In the genomic region with DNA sequence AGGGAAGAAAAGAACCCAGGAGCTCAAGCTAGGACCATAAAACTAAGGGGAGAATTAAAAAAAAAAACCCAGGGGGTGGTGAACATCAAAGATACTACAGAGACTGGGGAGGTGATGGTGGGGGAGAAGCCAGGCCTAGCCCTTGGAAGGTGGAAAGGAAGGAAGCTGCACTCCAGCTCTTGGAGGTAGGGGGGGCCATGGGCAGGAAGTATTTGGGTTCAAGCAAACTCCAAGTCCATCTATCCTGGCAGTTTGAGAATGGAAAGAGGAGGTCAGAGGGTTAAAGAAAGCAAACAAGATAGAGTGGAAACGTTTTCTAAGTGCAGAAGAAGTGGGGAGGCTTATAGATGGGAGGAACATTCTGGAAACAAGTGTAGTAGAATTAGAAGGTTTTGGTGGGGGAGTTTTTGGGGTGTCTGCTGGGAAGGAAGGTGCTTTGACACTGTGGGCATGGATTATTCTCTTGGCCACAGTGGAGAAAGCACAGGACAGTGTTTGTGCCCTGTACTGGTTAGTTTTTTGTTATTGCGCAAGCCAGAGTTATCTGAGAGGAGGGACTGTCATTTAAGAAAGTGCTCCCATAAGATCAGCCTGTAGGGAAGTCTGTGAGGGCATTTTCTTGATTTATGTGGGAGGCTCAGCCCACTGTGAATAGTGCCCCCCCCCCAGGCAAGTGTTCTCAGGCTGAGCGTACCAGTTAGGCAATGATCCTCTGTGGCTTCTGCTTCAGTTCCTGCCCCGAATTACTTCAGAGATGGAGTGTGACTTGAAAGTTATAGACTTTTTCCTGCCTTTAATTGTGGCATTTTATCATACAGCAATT, we compare ENCODE assay signal across 33 mouse cellular contexts. TPM values are rescaled to one million over a fixed set of nuclear protein-coding genes. Genes with fewer than 3 reads are reported as not detected.
DNase-seq lines count a peak whose midpoint lies in the region; ATAC-seq lines count a peak whose summit lies in the region.
"Had no signal": no experiment of that assay in that cellular context is flagged by ENCODE, and none has a peak within 500 bp of the region (broad histone marks: within the 10 kb centered on the region; RNA-seq: fewer than 3 reads in every experiment).

No protein-coding gene starts in this region.

- H3K4me3 ChIP-seq in heart, embryonic 16.5 days (ENCODE audit: low read length) = no peak overlapping the region
- no peak overlapping the region for H3K4me3 ChIP-seq in lung, embryonic 16.5 days (ENCODE audit: low read length)
- H3K4me3 ChIP-seq: forebrain, embryonic 15.5 days; limb, embryonic 12.5 days; liver, embryonic 12.5 days; neural tube, embryonic 15.5 days; stomach, embryonic 15.5 days had no signal

- no peak overlapping the region for H3K27ac ChIP-seq in heart, embryonic 16.5 days (ENCODE audit: low read length)
- peak overlapping the region; percentile 31 for H3K27ac ChIP-seq in lung, embryonic 16.5 days (ENCODE audit: low read length)
- H3K27ac ChIP-seq: forebrain, embryonic 15.5 days; hindbrain, postnatal 0 days; limb, embryonic 12.5 days; liver, embryonic 12.5 days; neural tube, embryonic 15.5 days; stomach, embryonic 15.5 days had no signal

- no peaks in the 10 kb centered on the region for H3K36me3 ChIP-seq in heart, embryonic 16.5 days (ENCODE audit: control insufficient read depth, insufficient read depth)
- no peaks in the 10 kb centered on the region for H3K36me3 ChIP-seq in lung, embryonic 16.5 days (ENCODE audit: control insufficient read depth, insufficient read depth, low read length)
- H3K36me3 ChIP-seq: forebrain, embryonic 15.5 days; limb, embryonic 12.5 days; liver, embryonic 12.5 days; neural tube, embryonic 15.5 days; stomach, embryonic 15.5 days had no signal

- 0 out of 2 replicates have a peak, but pooled peaks have one; percentile 49 for ATAC-seq in heart, embryonic 16.5 days (replicated peaks; ENCODE audit: extremely low read depth, insufficient read depth, low FRiP score)
- ATAC-seq in lung, embryonic 16.5 days (ENCODE audit: low read depth) = peak; percentile 65; the same call in 1 of the 2 replicates
- ATAC-seq: forebrain, embryonic 15.5 days; hindbrain, postnatal 0 days; intestine, embryonic 16.5 days; liver, embryonic 12.5 days had no signal

- intact Hi-C loops in heart, postnatal 25 days (cut with DNase I) = loop anchor here (5.0 to 10.0 kb wide), 2 partner anchors 68 to 345 kb away; a partner anchor contains a TSS

- 57% methylated on average over 4 of the region's 4 CpGs for WGBS in heart, embryonic 16.5 days
- WGBS in lung, embryonic 16.5 days = 23% methylated on average over 4 of the region's 4 CpGs

- no peaks in the 10 kb centered on the region for H3K4me1 ChIP-seq in heart, embryonic 16.5 days (ENCODE audit: control insufficient read depth, insufficient read depth, low read length)
- H3K4me1 ChIP-seq in lung, embryonic 16.5 days (replicated peaks; ENCODE audit: control insufficient read depth, insufficient read depth, low read length) = peaks cover 7% of the 10 kb centered on the region; the same call in 1 of the 2 replicates
- H3K4me1 ChIP-seq: forebrain, embryonic 15.5 days; limb, embryonic 12.5 days; neural tube, embryonic 15.5 days; stomach, embryonic 15.5 days had no signal

- H3K27me3 ChIP-seq in heart, embryonic 16.5 days (ENCODE audit: control insufficient read depth, insufficient read depth, low read length) = no peaks in the 10 kb centered on the region
- no peaks in the 10 kb centered on the region for H3K27me3 ChIP-seq in lung, embryonic 16.5 days (ENCODE audit: control insufficient read depth, insufficient read depth, low read depth, low read length)
- H3K27me3 ChIP-seq: forebrain, embryonic 15.5 days; limb, embryonic 12.5 days; neural tube, embryonic 15.5 days; stomach, embryonic 15.5 days had no signal

- H3K9ac ChIP-seq in heart, embryonic 16.5 days (ENCODE audit: low read length) = no peak overlapping the region
- H3K9ac ChIP-seq in lung, embryonic 16.5 days (ENCODE audit: low read length) = no peak overlapping the region
- H3K9ac ChIP-seq: forebrain, embryonic 15.5 days; limb, embryonic 12.5 days; liver, embryonic 12.5 days; neural tube, embryonic 15.5 days; stomach, embryonic 15.5 days had no signal

- DNase-seq in heart, adult 11 months = peak; percentile 87
- DNase-seq in heart, adult 9 months (ENCODE audit: low spot score in 2 of 2) = no peak
- no peak for DNase-seq in heart, postnatal 25 days (ENCODE audit: low spot score)
- no peak for DNase-seq in lung, postnatal 14 days
- no peak for DNase-seq in liver
- DNase-seq: adrenal gland, postnatal 25 days; cerebellum, adult 8-10 months; cerebellum, postnatal 36 days; kidney, postnatal 36 days; layer of hippocampus, postnatal 36 days; lung, adult 18-20 months; right cerebral cortex, adult 18-20 months; right cerebral cortex, postnatal 4 days; thymus, adult 2 months; thymus, postnatal 4 days had no signal

- H3K9me3 ChIP-seq in heart, embryonic 16.5 days (replicated peaks; ENCODE audit: control insufficient read depth, low read length) = no peaks in the 10 kb centered on the region
- no peaks in the 10 kb centered on the region for H3K9me3 ChIP-seq in lung, embryonic 16.5 days (ENCODE audit: control insufficient read depth, low read length)
- H3K9me3 ChIP-seq: forebrain, embryonic 15.5 days; limb, embryonic 12.5 days; liver, embryonic 12.5 days; neural tube, embryonic 15.5 days; stomach, embryonic 15.5 days had no signal

- no peak overlapping the region for H3K4me2 ChIP-seq in heart, embryonic 16.5 days (ENCODE audit: low read depth, low read length)
- H3K4me2 ChIP-seq in lung, embryonic 16.5 days (ENCODE audit: low read depth, low read length) = no peak overlapping the region
- H3K4me2 ChIP-seq: forebrain, embryonic 15.5 days; limb, embryonic 12.5 days; liver, embryonic 12.5 days; midbrain, embryonic 11.5 days; neural tube, embryonic 15.5 days; stomach, embryonic 15.5 days had no signal

RNA-seq across cellular contexts. Expression of a gene that starts 3.7 kb away (rescaled TPM):
- polyA plus RNA-seq in heart, embryonic 16.5 days (2015; fragmentation: Nextera tagmentation; extraction: Ambion mirVana) = not detected in 2 replicates
- total RNA-seq in heart, postnatal 25 days (2021) = not detected
- not detected in 2 replicates for polyA plus RNA-seq in lung, embryonic 16.5 days (2015; fragmentation: Nextera tagmentation; extraction: Ambion mirVana)
- total RNA-seq: adrenal gland, postnatal 25 days; ES-E14; gastrocnemius, adult 8-10 months; heart, adult 8-10 months; hindbrain, postnatal 0 days; layer of hippocampus, adult 8-10 months; layer of hippocampus, postnatal 36 days; left cerebral cortex, postnatal 10 days; midbrain, postnatal 0 days had no signal
- polyA plus RNA-seq: embryonic facial prominence, embryonic 14.5 days; forebrain, embryonic 15.5 days; hindbrain, embryonic 11.5 days; hindbrain, postnatal 0 days; intestine, embryonic 16.5 days; limb, embryonic 12.5 days; liver, embryonic 12.5 days; midbrain, embryonic 11.5 days; midbrain, postnatal 0 days; neural tube, embryonic 15.5 days; stomach, embryonic 15.5 days; thymus, adult 2 months had no signal

RNA-seq across cellular contexts. Expression of a gene that starts 8.9 kb away (rescaled TPM):
- 1.7 and 2.2 TPM in 2 replicates for polyA plus RNA-seq in heart, embryonic 16.5 days (2015; fragmentation: Nextera tagmentation; extraction: Ambion mirVana)
- total RNA-seq in heart, postnatal 25 days (2021) = under 1 TPM; 0.29 to 0.31 TPM
- 3.3 and 3.4 TPM in 2 replicates for polyA plus RNA-seq in lung, embryonic 16.5 days (2015; fragmentation: Nextera tagmentation; extraction: Ambion mirVana)

RNA-seq across cellular contexts. Expression of a gene that starts 58.2 kb away (rescaled TPM):
- 40.2 and 54.6 TPM in 2 replicates for polyA plus RNA-seq in heart, embryonic 16.5 days (2015; fragmentation: Nextera tagmentation; extraction: Ambion mirVana)
- total RNA-seq in heart, postnatal 25 days (2021) = 10 to 100 TPM; 43.6 to 51.7 TPM
- polyA plus RNA-seq in lung, embryonic 16.5 days (2015; fragmentation: Nextera tagmentation; extraction: Ambion mirVana) = 45.1 and 48.7 TPM in 2 replicates
